Mouse (Mus musculus) limb, embryonic 11.5 days (tissue): Measurements from ENCODE around the gene Ccdc117. TPM values are rescaled to one million over a fixed set of nuclear protein-coding genes. Genes with fewer than 3 reads are reported as not detected.
"Not testable (repeated sequence)": the region's sequence is repeated elsewhere in the genome, so short reads cannot be mapped to it uniquely, and the experiment has no call there.

Experiments used
- ATAC-seq: fragments of 200-750 bp; cut with Nextera tagmentation; 2 replicates; pipeline ENCODE4 v1.8.0; 2017; ENCODE audit warnings: low read depth; ENCODE audit not compliant: insufficient number of reproducible peaks, low FRiP score, low TSS enrichment
- DNase-seq: peaks from one replicate; pipeline ENCODE4 v3.0.0-alpha.2; 2015; ENCODE audit warnings: low spot score
- H3K27ac ChIP-seq: fragments of 300-500 bp; sonication (generic); replicated peaks from 2 replicates; pipeline ENCODE4 v1.5.1; 2014; ENCODE audit warnings: low read depth, mild to moderate bottlenecking, low read length
- H3K27me3 ChIP-seq: fragments of 300-500 bp; sonication (generic); 2 replicates; pipeline ENCODE4 v1.6.1; 2014; ENCODE audit warnings: mild to moderate bottlenecking, low read length, mixed read lengths; ENCODE audit not compliant: control insufficient read depth, insufficient read depth
- H3K36me3 ChIP-seq: fragments of 300-500 bp; sonication (generic); 2 replicates; pipeline ENCODE4 v1.6.1; 2014; ENCODE audit warnings: mild to moderate bottlenecking, low read length, moderate library complexity, mixed read lengths; ENCODE audit not compliant: control insufficient read depth, insufficient read depth
- H3K4me1 ChIP-seq: fragments of 300-500 bp; sonication (generic); 2 replicates; pipeline ENCODE4 v1.6.1; 2014; ENCODE audit warnings: low read length, mixed read lengths; ENCODE audit not compliant: control insufficient read depth, insufficient read depth
- H3K4me2 ChIP-seq: fragments of 300-500 bp; sonication (generic); 2 replicates; pipeline ENCODE4 v1.6.1; 2014; ENCODE audit warnings: low read depth, mild to moderate bottlenecking, moderate library complexity; ENCODE audit not compliant: severe bottlenecking
- H3K4me3 ChIP-seq: fragments of 300-500 bp; sonication (generic); 2 replicates; pipeline ENCODE4 v1.5.1; 2014; ENCODE audit warnings: low read depth, low read length
- H3K9ac ChIP-seq: fragments of 300-500 bp; sonication (generic); 2 replicates; pipeline ENCODE4 v1.6.1; 2014; ENCODE audit warnings: mild to moderate bottlenecking, low read length
- H3K9me3 ChIP-seq: fragments of 300-500 bp; sonication (generic); 2 replicates; pipeline ENCODE4 v1.6.1; 2016; ENCODE audit warnings: low read length; ENCODE audit not compliant: control insufficient read depth
- WGBS: fragments of 180-500 bp; shearing (Covaris S2); extraction: QIAGEN DNeasy Blood & Tissue Kit; methylation state at CpG from one replicate; pipeline ENCODE4 v1.1.7; 2014; 5-methylcytosine and 5-hydroxymethylcytosine counted together
- polyA plus RNA-seq: library from polyadenylated mRNA; unstranded; fragments of >200 nt; fragmentation: Nextera tagmentation; extraction: Ambion mirVana; gene quantifications from 2 replicates; pipeline ENCODE4 v1.2.1, GENCODE M21; 2014

Ccdc117 gene
- polyA plus RNA-seq, 1 experiment from 2014 or later = 33.5 TPM

- ATAC-seq = no peak
- 89% methylated on average over 3 of the region's 3 CpGs for WGBS
- no peak overlapping the region for H3K4me3 ChIP-seq
- no peak overlapping the region for H3K27ac ChIP-seq
- no peaks in the 10 kb centered on the region for H3K27me3 ChIP-seq
- H3K4me1 ChIP-seq = no peaks in the 10 kb centered on the region
- no peak overlapping the region for H3K9ac ChIP-seq
- no peaks in the 10 kb centered on the region for H3K36me3 ChIP-seq
- H3K9me3 ChIP-seq = no peaks in the 10 kb centered on the region
- DNase-seq = no peak
- no peak overlapping the region for H3K4me2 ChIP-seq
Measured at GRCm38 (mm10) chr11:5565596-5565995, 23.6 kb upstream of the Ccdc117 start.

GRCm38 (mm10) chr11:5563898-5564297 is 21.9 kb upstream of the Ccdc117 start:
- Histone ChIP-seq H3K36me3 (no peaks in the 10 kb centered on the region), H3K4me1 (no peaks in the 10 kb centered on the region), H3K4me2 (no peak overlapping the region), H3K9ac (no peak overlapping the region), H3K4me3 (no peak overlapping the region), H3K27me3 (no peaks in the 10 kb centered on the region), H3K27ac (no peak overlapping the region), H3K9me3 (no peaks in the 10 kb centered on the region)
- no peak for ATAC-seq
- no peak for DNase-seq
- 63% methylated on average over 6 of the region's 6 CpGs for WGBS

GRCm38 (mm10) chr11:5562625-5563268 is 20.8 kb upstream of the Ccdc117 start:
- 44% methylated on average over 9 of the region's 9 CpGs for WGBS
- H3K4me3 ChIP-seq = no peak overlapping the region
- H3K36me3 ChIP-seq = no peaks in the 10 kb centered on the region
- no peak overlapping the region for H3K27ac ChIP-seq
- H3K27me3 ChIP-seq = no peaks in the 10 kb centered on the region
- no peak for DNase-seq
- H3K9ac ChIP-seq = no peak overlapping the region
- no peak overlapping the region for H3K4me2 ChIP-seq
- no peaks in the 10 kb centered on the region for H3K9me3 ChIP-seq
- no peaks in the 10 kb centered on the region for H3K4me1 ChIP-seq
- ATAC-seq = no peak

GRCm38 (mm10) chr11:5560273-5560672 is 18.3 kb upstream of the Ccdc117 start:
- Histone ChIP-seq H3K27me3 (no peaks in the 10 kb centered on the region), H3K9ac (no peak overlapping the region), H3K36me3 (no peaks in the 10 kb centered on the region), H3K27ac (no peak overlapping the region), H3K4me1 (no peaks in the 10 kb centered on the region), H3K4me2 (no peak overlapping the region), H3K4me3 (no peak overlapping the region), H3K9me3 (no peaks in the 10 kb centered on the region)
- DNase-seq = no peak
- no peak for ATAC-seq
- 89% methylated on average over 3 of the region's 3 CpGs for WGBS

- Histone ChIP-seq H3K9me3 (no peaks in the 10 kb centered on the region), H3K4me3 (no peak overlapping the region), H3K36me3 (no peaks in the 10 kb centered on the region), H3K27me3 (no peaks in the 10 kb centered on the region), H3K4me1 (no peaks in the 10 kb centered on the region), H3K27ac (no peak overlapping the region), H3K4me2 (no peak overlapping the region), H3K9ac (no peak overlapping the region)
- DNase-seq (no peak), ATAC-seq (no peak)
- 59% methylated on average over 1 of the region's 1 CpGs for WGBS
Measured at GRCm38 (mm10) chr11:5551931-5552330, 9.9 kb upstream of the Ccdc117 start.

GRCm38 (mm10) chr11:5551430-5551829 is 9.4 kb upstream of the Ccdc117 start:
- no peak overlapping the region for H3K4me2 ChIP-seq
- DNase-seq (no peak), ATAC-seq (no peak)
- H3K4me1 ChIP-seq = no peaks in the 10 kb centered on the region
- no peaks in the 10 kb centered on the region for H3K9me3 ChIP-seq
- no peak overlapping the region for H3K9ac ChIP-seq
- H3K36me3 ChIP-seq = no peaks in the 10 kb centered on the region
- no peak overlapping the region for H3K27ac ChIP-seq
- WGBS = 88% methylated on average over 5 of the region's 5 CpGs
- H3K27me3 ChIP-seq = no peaks in the 10 kb centered on the region
- no peak overlapping the region for H3K4me3 ChIP-seq

GRCm38 (mm10) chr11:5546693-5547092 is 4.7 kb upstream of the Ccdc117 start:
- Histone ChIP-seq H3K4me3 (no peak overlapping the region), H3K27ac (no peak overlapping the region), H3K9ac (no peak overlapping the region), H3K9me3 (no peaks in the 10 kb centered on the region), H3K4me1 (no peaks in the 10 kb centered on the region), H3K4me2 (no peak overlapping the region), H3K36me3 (no peaks in the 10 kb centered on the region), H3K27me3 (no peaks in the 10 kb centered on the region)
- no peak for DNase-seq
- WGBS = 87% methylated on average over 3 of the region's 3 CpGs
- ATAC-seq = no peak

- DNase-seq (no peak), ATAC-seq (no peak)
- H3K36me3 ChIP-seq = no peaks in the 10 kb centered on the region
- no peaks in the 10 kb centered on the region for H3K27me3 ChIP-seq
- H3K4me2 ChIP-seq = no peak overlapping the region
- H3K4me3 ChIP-seq = no peak overlapping the region
- H3K4me1 ChIP-seq = peaks cover 5% of the 10 kb centered on the region; the same call in 1 of the 2 replicates
- H3K9ac ChIP-seq = no peak overlapping the region
- WGBS = 90% methylated on average over 4 of the region's 4 CpGs
- no peaks in the 10 kb centered on the region for H3K9me3 ChIP-seq
- no peak overlapping the region for H3K27ac ChIP-seq
Measured at GRCm38 (mm10) chr11:5545457-5545856, 3.5 kb upstream of the Ccdc117 start.

- H3K4me3 ChIP-seq, DNase-seq, H3K9ac ChIP-seq, H3K9me3 ChIP-seq, H3K36me3 ChIP-seq, ATAC-seq, H3K27ac ChIP-seq, H3K4me2 ChIP-seq, H3K27me3 ChIP-seq, H3K4me1 ChIP-seq: not testable (repeated sequence)
- 94% methylated on average over 1 of the region's 1 CpGs for WGBS
Measured at GRCm38 (mm10) chr11:5544709-5545108, 2.7 kb upstream of the Ccdc117 start.
